ENCODE assay signal across 8 mouse cellular contexts in genomic region chr11:31872546-31873261, GRCm38 (mm10). TPM values are rescaled to one million over a fixed set of nuclear protein-coding genes. Genes with fewer than 3 reads are reported as not detected.
DNase-seq lines count a peak whose midpoint lies in the region; ATAC-seq and TF ChIP-seq lines count a peak whose summit lies in the region.

No protein-coding gene starts in this region.

- TF ChIP-seq POLR2A in testis, adult 2 months (IDR thresholded peaks at IDR 0.05; ENCODE audit: control insufficient read depth, low read depth, low read length): no peak

- peak overlapping the region; percentile 80 for H3K4me3 ChIP-seq in testis, adult 2 months (ENCODE audit: control insufficient read depth, low read depth, low read length)
- peak overlapping the region; percentile 93 for H3K4me3 ChIP-seq in heart, embryonic 10.5 days
- H3K4me3 ChIP-seq in kidney, embryonic 15.5 days (replicated peaks): peak overlapping the region; percentile 37
- peak overlapping the region; percentile 90 for H3K4me3 ChIP-seq in liver, embryonic 12.5 days

- H3K27me3 ChIP-seq in testis, adult 2 months (ENCODE audit: control insufficient read depth, insufficient read depth, low read length): no peaks in the 10 kb centered on the region
- H3K27me3 ChIP-seq in heart, embryonic 10.5 days (ENCODE audit: insufficient read depth, poor library complexity, severe bottlenecking): no peaks in the 10 kb centered on the region
- no peaks in the 10 kb centered on the region for H3K27me3 ChIP-seq in kidney, embryonic 15.5 days
- H3K27me3 ChIP-seq in liver, embryonic 12.5 days (replicated peaks): no peaks in the 10 kb centered on the region

- ATAC-seq in kidney, embryonic 15.5 days (replicated peaks; ENCODE audit: low FRiP score): no peak
- no peak for ATAC-seq in liver, embryonic 12.5 days

- DNase-seq in testis, postnatal 14 days (ENCODE audit: low spot score): no peak
- DNase-seq in cerebellum, postnatal 25 days: peak; percentile 59 to 65
- no peak for DNase-seq in heart, embryonic 10.5 days (ENCODE audit: low spot score)
- DNase-seq in right cerebral cortex, postnatal 14 days: peak; percentile 44
- DNase-seq in thymus, postnatal 25 days: no peak

- H3K36me3 ChIP-seq in testis, adult 2 months (ENCODE audit: control insufficient read depth, insufficient read depth, low read length): no peaks in the 10 kb centered on the region; the same call in 1 of the 2 replicates
- H3K36me3 ChIP-seq in heart, embryonic 10.5 days: peaks cover 2% of the 10 kb centered on the region; the same call in 1 of the 2 replicates
- no peaks in the 10 kb centered on the region for H3K36me3 ChIP-seq in kidney, embryonic 15.5 days
- H3K36me3 ChIP-seq in liver, embryonic 12.5 days: peaks cover 42% of the 10 kb centered on the region

- no peak for TF ChIP-seq CTCF in testis, adult 2 months (IDR thresholded peaks at IDR 0.05; ENCODE audit: control insufficient read depth, insufficient read depth, insufficient replicate concordance, low read depth, low read length)

- no peaks in the 10 kb centered on the region for H3K9me3 ChIP-seq in heart, embryonic 10.5 days
- H3K9me3 ChIP-seq in kidney, embryonic 15.5 days (replicated peaks): no peaks in the 10 kb centered on the region
- no peaks in the 10 kb centered on the region for H3K9me3 ChIP-seq in liver, embryonic 12.5 days (replicated peaks)

- H3K4me1 ChIP-seq in testis, adult 2 months (ENCODE audit: control insufficient read depth, insufficient read depth, low read length): peaks cover 4% of the 10 kb centered on the region; the same call in 1 of the 2 replicates
- peaks cover 9% of the 10 kb centered on the region for H3K4me1 ChIP-seq in heart, embryonic 10.5 days
- peaks cover 17% of the 10 kb centered on the region for H3K4me1 ChIP-seq in kidney, embryonic 15.5 days
- H3K4me1 ChIP-seq in liver, embryonic 12.5 days: peaks cover 41% of the 10 kb centered on the region

- peak overlapping the region; percentile 25 for H3K9ac ChIP-seq in kidney, embryonic 15.5 days
- peak overlapping the region; percentile 97 for H3K9ac ChIP-seq in liver, embryonic 12.5 days

- H3K27ac ChIP-seq in testis, adult 2 months (ENCODE audit: control insufficient read depth, insufficient read depth, low read depth, low read length): no peak overlapping the region; the same call in 1 of the 2 replicates
- H3K27ac ChIP-seq in heart, embryonic 10.5 days: peak overlapping the region; percentile 85
- H3K27ac ChIP-seq in kidney, embryonic 15.5 days: no peak overlapping the region
- peak overlapping the region; percentile 88 for H3K27ac ChIP-seq in liver, embryonic 12.5 days

- peak overlapping the region; percentile 56 for H3K4me2 ChIP-seq in kidney, embryonic 15.5 days
- H3K4me2 ChIP-seq in liver, embryonic 12.5 days: peak overlapping the region; percentile 66

- 28% methylated on average over 15 of the region's 15 CpGs for WGBS in heart, embryonic 10.5 days
- 51% methylated on average over 15 of the region's 15 CpGs for WGBS in kidney, embryonic 15.5 days
- WGBS in liver, embryonic 12.5 days (ENCODE audit: insufficient replicate concordance): 42% methylated on average over 15 of the region's 15 CpGs

RNA-seq across cellular contexts. Expression of gene Cpeb4, which starts 0.7 kb away (rescaled TPM):
- polyA plus RNA-seq in testis, adult 2 months (2012; rRNA removed): 23.6 and 28.8 TPM in 2 replicates
- 5.4 and 8.3 TPM in 2 replicates for polyA plus RNA-seq in heart, embryonic 10.5 days (2016; fragmentation: Nextera tagmentation; extraction: Ambion mirVana)
- polyA plus RNA-seq in kidney, embryonic 15.5 days (2015; fragmentation: Nextera tagmentation; extraction: Ambion mirVana): 3.6 and 3.9 TPM in 2 replicates
- 21.5 and 24.7 TPM in 2 replicates for polyA plus RNA-seq in liver, embryonic 12.5 days (2016; fragmentation: Nextera tagmentation; extraction: Ambion mirVana)

Comparison
In these comparisons a context has a peak if more than half of its experiments do, and no peak if none do; other contexts are left out.
1. H3K27ac ChIP-seq: peak in heart, embryonic 10.5 days (single experiment) and liver, embryonic 12.5 days (single experiment); none in testis, adult 2 months (single experiment) and kidney, embryonic 15.5 days (single experiment).
2. H3K4me3 ChIP-seq: peak in every context shown above with its lines; median percentile 93 in heart, embryonic 10.5 days; 90 in liver, embryonic 12.5 days; 80 in testis, adult 2 months; 37 in kidney, embryonic 15.5 days.
3. DNase-seq: peak in cerebellum, postnatal 25 days (2 of 2) and right cerebral cortex, postnatal 14 days (single experiment); none in testis, postnatal 14 days (single experiment), heart, embryonic 10.5 days (single experiment) and thymus, postnatal 25 days (single experiment).